Mouse (Mus musculus) layer of hippocampus, adult 2 months (tissue): ENCODE results near the gene Zswim2. TPM values are rescaled to one million over a fixed set of nuclear protein-coding genes. Genes with fewer than 3 reads are reported as not detected.

Source experiments
- DNase-seq, 2 experiments: peaks; one replicate each; pipeline ENCODE4 v3.0.0; 2022; ENCODE audit warnings: low spot score in 2 of 2
- H3K27ac ChIP-seq: fragments of 200-600 bp; 2 replicates; pipeline ENCODE4 v1.8.1; 2022
- H3K4me3 ChIP-seq: fragments of 200-600 bp; 2 replicates; pipeline ENCODE4 v1.8.1; 2022; ENCODE audit warnings: mild to moderate bottlenecking
- CTCF ChIP-seq: fragments of 200-600 bp; conservative IDR thresholded peaks from 2 replicates; pipeline ENCODE4 v1.8.1; 2022; ENCODE audit warnings: antibody characterized with exemption, mild to moderate bottlenecking, moderate library complexity
- total RNA-seq, 2 experiments: library from RNA; stranded (reverse); gene quantifications; 2 replicates each; pipeline ENCODE4 v1.2.3; 2021

The Zswim2 gene
- total RNA-seq, 2 experiments from 2014 or later, result not detected

GRCm38 (mm10) chr2:83883850-83884420 is 57.1 kb downstream of the Zswim2 start:
- DNase-seq, result no peak
- Histone ChIP-seq H3K4me3 (no peak overlapping the region), H3K27ac (no peak overlapping the region)
- TF ChIP-seq CTCF, result no peak

Other genes starting within 250 kb of the Zswim2 start
- 10 to 100 TPM; 68.7 to 69.5 TPM for gene Itgav, start 216.8 kb downstream of the Zswim2 start, total RNA-seq
- gene Fam171b, start 128.6 kb downstream of the Zswim2 start, total RNA-seq, result 100 to 1,000 TPM; 196 to 206 TPM
- gene Gm13698, start 14.5 kb upstream of the Zswim2 start, total RNA-seq, result 1 to 10 TPM; 2.0 to 2.1 TPM
- 1 to 10 TPM; 2.0 to 2.1 TPM for gene Gm13693, start 20.3 kb upstream of the Zswim2 start, total RNA-seq
- not detected for gene Gm13695, start 26.1 kb upstream of the Zswim2 start, total RNA-seq
- 1 to 10 TPM; 2.0 to 2.1 TPM for gene Gm13696, start 31.9 kb upstream of the Zswim2 start, total RNA-seq
- 1 to 10 TPM; 2.0 to 2.1 TPM for gene Gm13694, start 37.7 kb upstream of the Zswim2 start, total RNA-seq
- gene Gm13697, start 43.5 kb upstream of the Zswim2 start, total RNA-seq, result 1 to 10 TPM; 2.0 to 2.1 TPM
- 1 to 10 TPM; 2.0 to 2.1 TPM for gene Gm13691, start 49.3 kb upstream of the Zswim2 start, total RNA-seq